23 mouse cellular contexts compared by ENCODE assay signal in the genomic region with DNA sequence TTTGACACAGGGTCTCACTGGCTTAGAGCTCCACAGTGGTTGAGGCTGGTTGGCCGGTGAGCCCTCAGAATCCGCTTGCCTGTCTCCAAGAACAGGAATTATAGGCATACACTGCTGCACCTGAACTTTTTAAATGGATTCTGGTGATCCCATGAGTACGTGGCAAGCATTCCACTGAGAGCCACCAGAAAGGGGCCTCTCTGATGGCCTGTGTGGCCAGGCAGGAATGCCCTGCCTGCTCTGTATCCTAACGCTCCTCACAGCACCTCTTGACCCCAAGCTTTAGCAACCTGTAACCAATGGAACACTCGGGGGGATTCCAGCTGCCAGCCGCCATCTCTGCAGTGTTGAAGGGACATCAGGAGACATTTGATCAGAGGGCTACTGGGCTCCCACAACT. TPM values are rescaled to one million over a fixed set of nuclear protein-coding genes. Genes with fewer than 3 reads are reported as not detected.
A peak's percentile ranks its signal among the peaks of the same experiment; 100 is the strongest.
DNase-seq lines count a peak whose midpoint lies in the region; ATAC-seq and TF ChIP-seq lines count a peak whose summit lies in the region.
"Had no signal": no experiment of that assay in that cellular context is flagged by ENCODE, and none has a peak within 500 bp of the region (broad histone marks: within the 10 kb centered on the region; RNA-seq: fewer than 3 reads in every experiment).

No protein-coding gene starts in this region.

- H3K27me3 ChIP-seq in heart, embryonic 10.5 days (ENCODE audit: insufficient read depth, poor library complexity, severe bottlenecking): peaks cover 4% of the 10 kb centered on the region; the same call in 1 of the 2 replicates
- H3K27me3 ChIP-seq in midbrain, embryonic 10.5 days (ENCODE audit: low read depth, poor library complexity, severe bottlenecking): no peaks in the 10 kb centered on the region
- H3K27me3 ChIP-seq in midbrain, embryonic 15.5 days (replicated peaks): no peaks in the 10 kb centered on the region
- H3K27me3 ChIP-seq in limb, embryonic 10.5 days (ENCODE audit: low read depth, poor library complexity, severe bottlenecking): no peaks in the 10 kb centered on the region
- H3K27me3 ChIP-seq: liver, embryonic 12.5 days; midbrain, embryonic 13.5 days; neural tube, embryonic 13.5 days; stomach, embryonic 15.5 days had no signal

- H3K4me3 ChIP-seq in heart, embryonic 10.5 days: no peak overlapping the region
- H3K4me3 ChIP-seq in midbrain, embryonic 10.5 days: no peak overlapping the region
- no peak overlapping the region for H3K4me3 ChIP-seq in midbrain, embryonic 15.5 days
- H3K4me3 ChIP-seq in bone marrow macrophage, adult 2 months (ENCODE audit: insufficient read depth, low read length): no peak overlapping the region
- H3K4me3 ChIP-seq in limb, embryonic 10.5 days: no peak overlapping the region

- TF ChIP-seq POLR2A in bone marrow macrophage, adult 2 months (IDR thresholded peaks at IDR 0.05; ENCODE audit: borderline replicate concordance, low read depth, low read length): no peak

- no peaks in the 10 kb centered on the region for H3K36me3 ChIP-seq in heart, embryonic 10.5 days
- H3K36me3 ChIP-seq in midbrain, embryonic 10.5 days: no peaks in the 10 kb centered on the region
- H3K36me3 ChIP-seq in midbrain, embryonic 15.5 days (replicated peaks): no peaks in the 10 kb centered on the region
- no peaks in the 10 kb centered on the region for H3K36me3 ChIP-seq in limb, embryonic 10.5 days
- H3K36me3 ChIP-seq: embryonic facial prominence, embryonic 10.5 days; limb, embryonic 12.5 days; liver, embryonic 12.5 days; midbrain, embryonic 13.5 days; neural tube, embryonic 13.5 days; stomach, embryonic 15.5 days had no signal

- no peak overlapping the region for H3K9ac ChIP-seq in midbrain, embryonic 15.5 days

- no peaks in the 10 kb centered on the region for H3K9me3 ChIP-seq in heart, embryonic 10.5 days
- H3K9me3 ChIP-seq in midbrain, embryonic 10.5 days (replicated peaks): no peaks in the 10 kb centered on the region
- no peaks in the 10 kb centered on the region for H3K9me3 ChIP-seq in midbrain, embryonic 15.5 days
- H3K9me3 ChIP-seq in limb, embryonic 10.5 days (replicated peaks): no peaks in the 10 kb centered on the region
- H3K9me3 ChIP-seq: embryonic facial prominence, embryonic 10.5 days; limb, embryonic 12.5 days; liver, embryonic 12.5 days; midbrain, embryonic 13.5 days; neural tube, embryonic 13.5 days; stomach, embryonic 15.5 days had no signal

- peaks cover 21% of the 10 kb centered on the region for H3K4me1 ChIP-seq in heart, embryonic 10.5 days
- H3K4me1 ChIP-seq in midbrain, embryonic 10.5 days: peaks cover 25% of the 10 kb centered on the region
- H3K4me1 ChIP-seq in midbrain, embryonic 15.5 days: peaks cover 18% of the 10 kb centered on the region
- H3K4me1 ChIP-seq in bone marrow macrophage, adult 2 months (ENCODE audit: control insufficient read depth, insufficient read depth, low read length): peaks cover 18% of the 10 kb centered on the region
- H3K4me1 ChIP-seq in limb, embryonic 10.5 days: peaks cover 26% of the 10 kb centered on the region

- peak; percentile 43 for DNase-seq in heart, embryonic 10.5 days (ENCODE audit: low spot score)
- no peak for DNase-seq in heart, adult 9 months (ENCODE audit: low spot score in 2 of 2)
- no peak for DNase-seq in midbrain, embryonic 10.5 days (ENCODE audit: low spot score)
- DNase-seq in limb, embryonic 10.5 days (ENCODE audit: low spot score): no peak
- no peak for DNase-seq in retina, postnatal 1 day
- DNase-seq: adrenal gland, adult 8-10 months; cerebellum, adult 9-10 months; forebrain, postnatal 0 days; kidney, postnatal 25 days; lung, adult 2 months; lung, postnatal 14 days; right cerebral cortex, adult 18-20 months; right cerebral cortex, postnatal 4 days; thymus, postnatal 36 days had no signal

- WGBS in heart, embryonic 10.5 days: 81% methylated on average over 6 of the region's 6 CpGs
- WGBS in midbrain, embryonic 10.5 days: 85% methylated on average over 6 of the region's 6 CpGs
- 84% methylated on average over 6 of the region's 6 CpGs for WGBS in midbrain, embryonic 15.5 days
- 81% methylated on average over 6 of the region's 6 CpGs for WGBS in limb, embryonic 10.5 days

- no peak overlapping the region for H3K4me2 ChIP-seq in midbrain, embryonic 15.5 days

- ATAC-seq in midbrain, embryonic 15.5 days (replicated peaks): no peak
- ATAC-seq: forebrain, postnatal 0 days; liver, embryonic 12.5 days; midbrain, embryonic 13.5 days had no signal

- no peak overlapping the region for H3K27ac ChIP-seq in heart, embryonic 10.5 days
- H3K27ac ChIP-seq in midbrain, embryonic 10.5 days (replicated peaks): peak overlapping the region; percentile 97
- no peak overlapping the region for H3K27ac ChIP-seq in midbrain, embryonic 15.5 days
- peak overlapping the region; percentile 39; the same call in 1 of the 2 replicates for H3K27ac ChIP-seq in bone marrow macrophage, adult 2 months (ENCODE audit: insufficient read depth, low read depth, low read length)
- peak overlapping the region; percentile 97; the same call in 1 of the 2 replicates for H3K27ac ChIP-seq in limb, embryonic 10.5 days

- TF ChIP-seq CTCF in bone marrow macrophage, adult 2 months (IDR thresholded peaks at IDR 0.05; ENCODE audit: low read depth, low read length): no peak

RNA-seq across cellular contexts. Expression of a gene that starts 1.0 kb away (rescaled TPM):
- 4.5 TPM in 2 replicates for polyA plus RNA-seq in heart, embryonic 10.5 days (2016; fragmentation: Nextera tagmentation; extraction: Ambion mirVana)
- 5.3 and 7.3 TPM in 2 replicates for polyA plus RNA-seq in midbrain, embryonic 10.5 days (2016; fragmentation: Nextera tagmentation; extraction: Ambion mirVana)
- 4.1 and 4.6 TPM in 2 replicates for polyA plus RNA-seq in midbrain, embryonic 15.5 days (2015; fragmentation: Nextera tagmentation; extraction: Ambion mirVana)
- 4.6 and 8.9 TPM in 2 replicates for polyA plus RNA-seq in bone marrow macrophage, adult 2 months (2012; ENCODE audit: insufficient read depth, insufficient read length, missing spikeins)
- 3.0 and 4.0 TPM in 2 replicates for polyA plus RNA-seq in limb, embryonic 10.5 days (2016; fragmentation: Nextera tagmentation; extraction: Ambion mirVana)

RNA-seq across cellular contexts. Expression of a gene that starts 1.3 kb away (rescaled TPM):
- not detected in 2 replicates for polyA plus RNA-seq in heart, embryonic 10.5 days (2016; fragmentation: Nextera tagmentation; extraction: Ambion mirVana)
- 0.22 and 0.35 TPM in 2 replicates for polyA plus RNA-seq in midbrain, embryonic 10.5 days (2016; fragmentation: Nextera tagmentation; extraction: Ambion mirVana)
- polyA plus RNA-seq in midbrain, embryonic 15.5 days (2015; fragmentation: Nextera tagmentation; extraction: Ambion mirVana): 2.3 and 2.4 TPM in 2 replicates
- polyA plus RNA-seq in bone marrow macrophage, adult 2 months (2012; ENCODE audit: insufficient read depth, insufficient read length, missing spikeins): not detected in 2 replicates
- 0.09 TPM in 1 of 2 replicates, not detected in the other for polyA plus RNA-seq in limb, embryonic 10.5 days (2016; fragmentation: Nextera tagmentation; extraction: Ambion mirVana)
- polyA plus RNA-seq: heart, postnatal 0 days; liver, embryonic 12.5 days had no signal

RNA-seq across cellular contexts. Expression of a gene that starts 36.5 kb away (rescaled TPM):
- 10.5 and 11.1 TPM in 2 replicates for polyA plus RNA-seq in heart, embryonic 10.5 days (2016; fragmentation: Nextera tagmentation; extraction: Ambion mirVana)
- polyA plus RNA-seq in midbrain, embryonic 10.5 days (2016; fragmentation: Nextera tagmentation; extraction: Ambion mirVana): 4.3 and 4.4 TPM in 2 replicates
- polyA plus RNA-seq in midbrain, embryonic 15.5 days (2015; fragmentation: Nextera tagmentation; extraction: Ambion mirVana): 5.2 and 5.3 TPM in 2 replicates
- 11.4 and 13.0 TPM in 2 replicates for polyA plus RNA-seq in bone marrow macrophage, adult 2 months (2012; ENCODE audit: insufficient read depth, insufficient read length, missing spikeins)
- polyA plus RNA-seq in limb, embryonic 10.5 days (2016; fragmentation: Nextera tagmentation; extraction: Ambion mirVana): 5.3 and 5.8 TPM in 2 replicates

Comparison
In these comparisons a context has a peak if more than half of its experiments do, and no peak if none do; other contexts are left out.
1. H3K27ac ChIP-seq: peak in midbrain, embryonic 10.5 days (single experiment), bone marrow macrophage, adult 2 months (single experiment) and limb, embryonic 10.5 days (single experiment); none in heart, embryonic 10.5 days (single experiment) and midbrain, embryonic 15.5 days (single experiment).